Mouse (Mus musculus): ENCODE data around the gene Eef2kmt.

DNA sequence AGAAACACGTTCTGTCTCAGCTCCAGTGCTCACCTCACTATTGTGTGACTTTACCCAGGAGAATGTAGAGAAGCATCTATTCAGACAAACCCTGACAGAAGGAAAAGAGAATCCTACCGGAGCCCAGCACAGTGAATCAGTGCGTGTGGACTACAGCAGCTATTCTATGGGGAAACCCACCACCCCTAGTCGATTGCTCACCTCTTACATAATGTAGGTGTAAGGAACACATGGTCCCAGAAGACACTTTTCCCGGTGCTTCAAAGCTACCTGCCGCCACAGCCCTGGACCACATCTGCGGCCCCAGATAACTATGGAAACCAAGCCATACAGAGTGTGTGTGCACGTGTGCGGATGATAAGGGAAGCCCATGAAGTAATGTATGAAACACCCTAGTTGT, 26.9 kb upstream of the Eef2kmt start:
- TF ChIP-seq EP300 (optimal IDR thresholded peaks at IDR 0.05) (no peak), CTCF (IDR thresholded peaks at IDR 0.05; ENCODE audit: low read depth) (no peak)

Measured in stomach, postnatal 0 days (tissue).